Mouse (Mus musculus): ENCODE measurements around the gene Adipor1. TPM values are rescaled to one million over a fixed set of nuclear protein-coding genes. Genes with fewer than 3 reads are reported as not detected.

The Adipor1 gene
- 129 and 130 TPM in 2 replicates for polyA plus RNA-seq (2014; fragmentation: Nextera tagmentation; extraction: Ambion mirVana)

- Histone ChIP-seq H3K27me3 (ENCODE audit: control insufficient read depth, insufficient read depth, low read length) (no peaks in the 10 kb centered on the region), H3K4me3 (ENCODE audit: low read depth, low read length) (peak within 1 kb of the TSS; percentile 96), H3K4me2 (peak within 1 kb of the TSS; percentile 85), H3K36me3 (ENCODE audit: control insufficient read depth, insufficient read depth, low read length) (no peaks in the 10 kb centered on the region), H3K9ac (ENCODE audit: low read depth, low read length) (peak within 1 kb of the TSS; percentile 82), H3K9me3 (replicated peaks; ENCODE audit: control insufficient read depth, low read length) (no peaks in the 10 kb centered on the region), H3K27ac (ENCODE audit: low read depth, low read length) (peak within 1 kb of the TSS; percentile 92), H3K4me1 (ENCODE audit: control insufficient read depth, insufficient read depth, low read length) (peaks cover 32% of the 10 kb centered on the region)
- under 1% methylated on average over 75 of the region's 77 CpGs for WGBS (ENCODE audit: insufficient replicate concordance)
- peak; percentile 100 for ATAC-seq (replicated peaks; ENCODE audit: insufficient number of reproducible peaks, low FRiP score, low TSS enrichment)
These were observed at the start of gene Adipor1 for GRCm38 (mm10) chr1:134415168-134415831. Gene Adipor1, plus strand, starts transcription at chr1:134415378.

GRCm38 (mm10) chr1:134365491-134365890, 49.7 kb upstream of the Adipor1 start:
- H3K27me3 ChIP-seq (ENCODE audit: control insufficient read depth, insufficient read depth, low read length), result no peaks in the 10 kb centered on the region
- no peak overlapping the region for H3K9ac ChIP-seq (ENCODE audit: low read depth, low read length)
- no peak overlapping the region for H3K4me2 ChIP-seq
- no peak overlapping the region for H3K27ac ChIP-seq (ENCODE audit: low read depth, low read length)
- peaks cover 3% of the 10 kb centered on the region; the same call in 1 of the 2 replicates for H3K4me1 ChIP-seq (ENCODE audit: control insufficient read depth, insufficient read depth, low read length)
- 57% methylated on average over 5 of the region's 5 CpGs for WGBS (ENCODE audit: insufficient replicate concordance)
- no peak overlapping the region for H3K4me3 ChIP-seq (ENCODE audit: low read depth, low read length)
- no peak for ATAC-seq (replicated peaks; ENCODE audit: insufficient number of reproducible peaks, low FRiP score, low TSS enrichment)
- H3K36me3 ChIP-seq (ENCODE audit: control insufficient read depth, insufficient read depth, low read length), result no peaks in the 10 kb centered on the region
- no peaks in the 10 kb centered on the region; the same call in 1 of the 2 replicates for H3K9me3 ChIP-seq (replicated peaks; ENCODE audit: control insufficient read depth, low read length)

DNA sequence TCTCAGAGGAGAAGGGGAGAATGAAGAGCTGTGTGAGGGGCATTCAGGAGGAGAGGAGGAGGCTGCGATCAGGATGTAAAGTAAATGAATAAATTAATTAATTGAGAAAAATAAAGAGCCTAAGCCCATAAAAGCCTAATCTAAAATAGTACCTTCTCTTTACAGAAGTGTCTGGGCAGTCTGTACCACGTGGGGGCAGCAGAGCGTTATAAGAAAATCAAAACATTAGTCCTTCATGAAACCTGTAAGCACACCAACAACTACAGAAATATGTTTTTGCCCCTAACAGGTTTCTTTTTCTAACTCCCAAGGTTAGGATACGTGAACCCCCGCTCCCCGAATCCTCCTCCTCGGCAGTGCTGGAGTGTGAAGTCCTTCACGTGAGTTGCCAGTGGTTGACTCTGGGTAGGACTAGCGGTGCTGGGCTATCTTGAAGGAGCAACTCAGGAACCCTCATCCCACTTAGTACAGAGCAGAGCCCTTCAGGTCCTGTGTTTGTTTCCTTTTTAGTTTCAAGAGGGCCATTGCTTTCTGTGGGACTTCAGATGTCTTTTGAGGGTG, 46.3 kb upstream of the Adipor1 start:
- H3K4me3 ChIP-seq (ENCODE audit: low read depth, low read length), result no peak overlapping the region
- no peak overlapping the region for H3K4me2 ChIP-seq
- ATAC-seq (replicated peaks; ENCODE audit: insufficient number of reproducible peaks, low FRiP score, low TSS enrichment), result no peak
- no peaks in the 10 kb centered on the region; the same call in 1 of the 2 replicates for H3K9me3 ChIP-seq (replicated peaks; ENCODE audit: control insufficient read depth, low read length)
- no peaks in the 10 kb centered on the region for H3K4me1 ChIP-seq (ENCODE audit: control insufficient read depth, insufficient read depth, low read length)
- WGBS (ENCODE audit: insufficient replicate concordance), result 47% methylated on average over 9 of the region's 9 CpGs
- no peaks in the 10 kb centered on the region for H3K27me3 ChIP-seq (ENCODE audit: control insufficient read depth, insufficient read depth, low read length)
- H3K36me3 ChIP-seq (ENCODE audit: control insufficient read depth, insufficient read depth, low read length), result no peaks in the 10 kb centered on the region
- H3K9ac ChIP-seq (ENCODE audit: low read depth, low read length), result no peak overlapping the region
- H3K27ac ChIP-seq (ENCODE audit: low read depth, low read length), result no peak overlapping the region

- H3K27ac ChIP-seq (ENCODE audit: low read depth, low read length), result no peak overlapping the region
- no peak overlapping the region for H3K4me3 ChIP-seq (ENCODE audit: low read depth, low read length)
- WGBS (ENCODE audit: insufficient replicate concordance), result 54% methylated on average over 2 of the region's 2 CpGs
- no peak for ATAC-seq (replicated peaks; ENCODE audit: insufficient number of reproducible peaks, low FRiP score, low TSS enrichment)
- no peak overlapping the region for H3K9ac ChIP-seq (ENCODE audit: low read depth, low read length)
- no peaks in the 10 kb centered on the region for H3K27me3 ChIP-seq (ENCODE audit: control insufficient read depth, insufficient read depth, low read length)
- H3K4me2 ChIP-seq, result no peak overlapping the region
- H3K9me3 ChIP-seq (replicated peaks; ENCODE audit: control insufficient read depth, low read length), result no peaks in the 10 kb centered on the region; the same call in 1 of the 2 replicates
- no peaks in the 10 kb centered on the region for H3K36me3 ChIP-seq (ENCODE audit: control insufficient read depth, insufficient read depth, low read length)
- no peaks in the 10 kb centered on the region for H3K4me1 ChIP-seq (ENCODE audit: control insufficient read depth, insufficient read depth, low read length)
These were observed 41.1 kb upstream of the Adipor1 start for GRCm38 (mm10) chr1:134374124-134374523.

- Histone ChIP-seq H3K4me1 (ENCODE audit: control insufficient read depth, insufficient read depth, low read length) (peaks cover 5% of the 10 kb centered on the region; the same call in 1 of the 2 replicates), H3K9me3 (replicated peaks; ENCODE audit: control insufficient read depth, low read length) (no peaks in the 10 kb centered on the region), H3K4me3 (ENCODE audit: low read depth, low read length) (no peak overlapping the region), H3K9ac (ENCODE audit: low read depth, low read length) (no peak overlapping the region), H3K36me3 (ENCODE audit: control insufficient read depth, insufficient read depth, low read length) (no peaks in the 10 kb centered on the region), H3K27ac (ENCODE audit: low read depth, low read length) (no peak overlapping the region), H3K27me3 (ENCODE audit: control insufficient read depth, insufficient read depth, low read length) (no peaks in the 10 kb centered on the region), H3K4me2 (no peak overlapping the region; the same call in 1 of the 2 replicates)
- 91% methylated on average over 2 of the region's 2 CpGs for WGBS (ENCODE audit: insufficient replicate concordance)
- ATAC-seq (replicated peaks; ENCODE audit: insufficient number of reproducible peaks, low FRiP score, low TSS enrichment), result no peak
These were observed 34.1 kb upstream of the Adipor1 start for GRCm38 (mm10) chr1:134381051-134381450.

GRCm38 (mm10) chr1:134381795-134382625, 33.2 kb upstream of the Adipor1 start:
- Histone ChIP-seq H3K9ac (ENCODE audit: low read depth, low read length) (peak overlapping the region; percentile 44; the same call in 1 of the 2 replicates), H3K4me2 (peak overlapping the region; percentile 66), H3K36me3 (ENCODE audit: control insufficient read depth, insufficient read depth, low read length) (no peaks in the 10 kb centered on the region), H3K27ac (ENCODE audit: low read depth, low read length) (no peak overlapping the region), H3K27me3 (ENCODE audit: control insufficient read depth, insufficient read depth, low read length) (no peaks in the 10 kb centered on the region), H3K4me3 (ENCODE audit: low read depth, low read length) (peak overlapping the region; percentile 37), H3K4me1 (ENCODE audit: control insufficient read depth, insufficient read depth, low read length) (peaks cover 5% of the 10 kb centered on the region; the same call in 1 of the 2 replicates), H3K9me3 (replicated peaks; ENCODE audit: control insufficient read depth, low read length) (no peaks in the 10 kb centered on the region)
- no peak for ATAC-seq (replicated peaks; ENCODE audit: insufficient number of reproducible peaks, low FRiP score, low TSS enrichment)
- 7% methylated on average over 19 of the region's 19 CpGs for WGBS (ENCODE audit: insufficient replicate concordance)

GRCm38 (mm10) chr1:134384581-134384980, 30.6 kb upstream of the Adipor1 start:
- Histone ChIP-seq H3K27ac (ENCODE audit: low read depth, low read length) (no peak overlapping the region), H3K4me2 (no peak overlapping the region), H3K36me3 (ENCODE audit: control insufficient read depth, insufficient read depth, low read length) (no peaks in the 10 kb centered on the region), H3K4me3 (ENCODE audit: low read depth, low read length) (no peak overlapping the region), H3K9ac (ENCODE audit: low read depth, low read length) (no peak overlapping the region), H3K9me3 (replicated peaks; ENCODE audit: control insufficient read depth, low read length) (no peaks in the 10 kb centered on the region), H3K4me1 (ENCODE audit: control insufficient read depth, insufficient read depth, low read length) (peaks cover 5% of the 10 kb centered on the region; the same call in 1 of the 2 replicates), H3K27me3 (ENCODE audit: control insufficient read depth, insufficient read depth, low read length) (0 out of 2 replicates have a peak, but pooled peaks cover 2% of the 10 kb centered on the region)
- WGBS (ENCODE audit: insufficient replicate concordance), result 66% methylated on average over 4 of the region's 4 CpGs
- ATAC-seq (replicated peaks; ENCODE audit: insufficient number of reproducible peaks, low FRiP score, low TSS enrichment), result no peak

GRCm38 (mm10) chr1:134385176-134385575, 30.0 kb upstream of the Adipor1 start:
- Histone ChIP-seq H3K4me2 (no peak overlapping the region), H3K9ac (ENCODE audit: low read depth, low read length) (no peak overlapping the region), H3K9me3 (replicated peaks; ENCODE audit: control insufficient read depth, low read length) (no peaks in the 10 kb centered on the region), H3K4me3 (ENCODE audit: low read depth, low read length) (no peak overlapping the region), H3K36me3 (ENCODE audit: control insufficient read depth, insufficient read depth, low read length) (no peaks in the 10 kb centered on the region), H3K4me1 (ENCODE audit: control insufficient read depth, insufficient read depth, low read length) (peaks cover 5% of the 10 kb centered on the region; the same call in 1 of the 2 replicates), H3K27me3 (ENCODE audit: control insufficient read depth, insufficient read depth, low read length) (0 out of 2 replicates have a peak, but pooled peaks cover 2% of the 10 kb centered on the region), H3K27ac (ENCODE audit: low read depth, low read length) (no peak overlapping the region)
- ATAC-seq (replicated peaks; ENCODE audit: insufficient number of reproducible peaks, low FRiP score, low TSS enrichment), result no peak
